Mouse (Mus musculus) c-Kit-negative CD71-positive TER-119-positive erythroid progenitor cells, embryonic 14.5 days (primary cell): ENCODE measurements around the gene Mia.

Source experiments
- DNase-seq: peaks from one replicate; pipeline ENCODE4 v3.0.0-alpha.2; 2013; ENCODE audit warnings: low read depth, low spot score

Gene Mia

DNA sequence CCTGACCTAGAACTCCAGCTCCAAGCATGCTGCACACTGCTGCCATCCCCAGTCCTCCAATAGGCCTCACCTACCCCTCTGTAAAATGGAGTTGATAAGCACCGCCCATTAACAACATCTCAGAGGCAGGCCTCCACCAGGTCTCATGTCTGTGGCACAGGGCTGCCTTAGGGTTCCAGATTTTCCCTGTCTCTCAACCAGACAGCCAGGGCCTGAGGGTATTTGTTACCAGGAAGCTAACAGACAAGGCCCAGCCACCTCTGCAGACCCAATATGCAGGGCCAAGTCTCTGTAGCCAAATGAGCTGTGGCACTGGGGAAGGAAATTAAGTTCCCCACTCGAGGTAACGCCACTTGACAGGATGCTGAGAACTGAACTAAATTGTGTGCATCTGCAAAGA lies 20.0 kb downstream of the Mia start:
- DNase-seq, result no peak

DNA sequence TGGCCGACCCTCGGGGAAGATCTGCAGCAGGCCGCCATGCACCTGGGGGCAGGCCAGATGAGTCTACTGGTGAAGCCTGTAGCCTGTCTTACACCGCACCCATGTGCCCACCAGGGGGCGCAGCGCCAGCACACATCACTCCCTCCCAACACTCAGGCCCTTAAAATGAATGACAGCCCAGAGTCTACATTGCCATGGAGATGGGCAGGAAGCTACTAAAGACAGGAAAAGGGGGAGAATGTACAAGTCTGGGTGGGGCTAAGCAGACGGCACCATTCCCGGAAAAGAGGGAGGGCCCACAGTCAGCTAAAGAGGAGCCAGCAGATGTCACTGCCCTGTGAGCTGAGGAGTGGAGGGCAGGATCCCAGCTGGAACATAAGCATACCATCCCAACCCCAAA lies 21.1 kb downstream of the Mia start:
- DNase-seq, result peak; percentile 62

GRCm38 (mm10) chr7:27159256-27159655 lies 21.7 kb downstream of the Mia start:
- no peak for DNase-seq

DNA sequence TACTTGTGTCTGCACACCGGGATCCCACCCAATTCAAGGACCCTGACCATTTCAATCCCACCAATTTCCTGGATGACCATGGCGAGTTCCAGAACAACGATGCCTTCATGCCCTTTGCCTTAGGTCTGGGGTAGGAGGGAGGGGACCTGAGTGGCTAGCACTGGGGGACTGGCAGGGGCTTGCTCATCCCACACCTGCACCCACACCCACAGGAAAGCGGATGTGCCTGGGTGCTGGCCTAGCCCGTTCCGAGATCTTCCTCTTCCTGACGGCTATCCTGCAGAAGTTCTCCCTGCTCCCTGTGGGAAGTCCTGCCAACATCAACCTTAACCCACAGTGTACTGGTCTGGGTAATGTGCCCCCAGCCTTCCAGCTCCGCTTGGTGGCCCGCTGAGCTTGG lies 22.8 kb downstream of the Mia start:
- no peak for DNase-seq

GRCm38 (mm10) chr7:27156005-27156404 lies 25.0 kb downstream of the Mia start:
- no peak for DNase-seq

DNA sequence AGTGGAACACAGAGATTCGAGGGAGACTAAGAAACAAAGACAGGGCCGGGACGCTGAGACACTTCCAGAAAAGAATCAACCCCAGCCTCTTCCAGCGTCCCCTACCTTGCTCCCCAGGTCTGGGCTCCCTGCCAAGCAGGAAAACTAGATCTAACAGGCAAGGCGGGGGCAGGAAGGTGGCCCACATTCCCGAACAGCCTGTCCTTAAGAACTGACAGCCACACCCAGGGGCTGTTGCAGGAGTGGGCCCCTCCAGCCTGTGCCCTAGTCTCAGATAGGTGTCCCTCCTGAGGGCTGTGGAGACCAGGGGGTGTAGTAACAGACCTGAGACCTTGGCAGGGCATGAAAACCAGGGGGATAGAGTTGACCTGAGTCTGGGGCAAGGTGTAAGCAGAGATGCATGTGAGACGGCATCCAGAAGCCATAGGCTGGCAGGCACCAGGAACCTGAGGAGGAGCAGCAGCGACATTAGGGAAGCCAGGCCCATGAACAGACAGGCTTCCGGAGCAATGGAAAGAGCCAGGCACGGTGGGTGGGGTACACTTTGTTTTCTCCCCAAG lies 27.7 kb downstream of the Mia start, which contains the start of gene Cyp2t4:
Gene Cyp2t4, plus strand, starts transcription at position 510 of the 560 bp plus-strand sequence.
- DNase-seq, result no peak

- DNase-seq, result no peak
Observed at GRCm38 (mm10) chr7:27136410-27136996, 44.5 kb downstream of the Mia start.

- DNase-seq, result no peak
Observed at GRCm38 (mm10) chr7:27133757-27134156, 47.2 kb downstream of the Mia start.

- DNase-seq, result no peak
Observed at GRCm38 (mm10) chr7:27133156-27133555, 47.8 kb downstream of the Mia start.

DNA sequence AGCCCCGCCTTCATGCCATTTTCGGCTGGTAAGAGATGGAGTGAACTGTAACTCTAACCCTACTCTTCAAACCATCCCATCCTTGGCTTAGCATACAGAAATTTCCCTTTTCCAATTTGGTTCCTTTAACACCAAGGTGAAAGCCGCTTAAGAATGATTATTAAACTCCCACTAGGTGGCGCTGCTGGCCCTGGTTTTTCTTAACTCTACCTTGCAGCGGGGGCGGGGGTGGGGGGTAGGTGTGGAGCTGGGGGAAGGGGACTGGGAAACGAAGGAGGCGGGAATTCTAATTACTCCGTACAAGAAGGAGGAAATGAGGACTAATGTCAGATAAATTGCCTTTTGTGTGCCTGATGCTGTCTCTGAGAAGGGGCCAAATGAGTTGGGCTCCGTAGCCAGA lies 48.4 kb downstream of the Mia start:
- peak; percentile 15 for DNase-seq

- no peak for DNase-seq
Observed at GRCm38 (mm10) chr7:27131387-27131786, 49.6 kb downstream of the Mia start.

- no peak for DNase-seq
Observed at GRCm38 (mm10) chr7:27130521-27131370, 50.2 kb downstream of the Mia start.

GRCm38 (mm10) chr7:27129811-27130210 lies 51.1 kb downstream of the Mia start:
- DNase-seq, result no peak
